Mouse (Mus musculus) heart, postnatal 0 days (tissue): ENCODE data around the gene Grm2.

Source experiments
- CTCF ChIP-seq: IDR thresholded peaks from 2 replicates; pipeline ENCODE4 v1.5.1; 2016; ENCODE audit warnings: antibody characterized with exemption, control low read depth, low read depth
- EP300 ChIP-seq: IDR thresholded peaks from 2 replicates; pipeline ENCODE4 v1.6.1; 2016; ENCODE audit warnings: antibody characterized with exemption, low read depth

- TF ChIP-seq EP300 (no peak), CTCF (no peak)
Observed at GRCm38 (mm10) chr9:106663200-106663599, 7.3 kb upstream of the Grm2 start.
